ENCODE assay signal across 23 mouse cellular contexts in genomic region chr14:105576266-105576665, GRCm38 (mm10).
DNase-seq lines count a peak whose midpoint lies in the region; ATAC-seq lines count a peak whose summit lies in the region.
"Had no signal": no experiment of that assay in that cellular context is flagged by ENCODE, and none has a peak within 500 bp of the region (broad histone marks: within the 10 kb centered on the region; RNA-seq: fewer than 3 reads in every experiment).

No protein-coding gene starts in this region.

- peaks cover 25% of the 10 kb centered on the region for H3K4me1 ChIP-seq in embryonic facial prominence, embryonic 10.5 days
- H3K4me1 ChIP-seq in limb, embryonic 10.5 days = peaks cover 50% of the 10 kb centered on the region
- H3K4me1 ChIP-seq: hindbrain, embryonic 15.5 days had no signal

- DNase-seq in embryo, embryonic 10.5 days (ENCODE audit: low spot score) = peak; percentile 51
- DNase-seq in embryonic facial prominence, embryonic 10.5 days (ENCODE audit: low spot score) = peak; percentile 45
- DNase-seq in limb, embryonic 10.5 days (ENCODE audit: low spot score) = peak; percentile 46
- DNase-seq in MN1 (ENCODE audit: low spot score) = no peak
- DNase-seq in layer of hippocampus, adult 9-11 months = no peak
- no peak for DNase-seq in kidney, postnatal 25 days
- DNase-seq: B cell, adult 2 months; cerebellum, adult 11 months; cerebellum, adult 8-10 months; cerebellum, postnatal 10 days; cerebellum, postnatal 36 days; gastrocnemius, adult 2 months; gastrocnemius, postnatal 14 days; heart, adult 11 months had no signal

- no peaks in the 10 kb centered on the region for H3K36me3 ChIP-seq in embryonic facial prominence, embryonic 10.5 days (replicated peaks)
- H3K36me3 ChIP-seq in limb, embryonic 10.5 days = no peaks in the 10 kb centered on the region
- H3K36me3 ChIP-seq: embryonic facial prominence, embryonic 13.5 days; forebrain, embryonic 12.5 days; forebrain, embryonic 15.5 days; G1E; hindbrain, embryonic 12.5 days; hindbrain, embryonic 15.5 days had no signal

- ATAC-seq in megakaryocyte-erythroid progenitor cell, adult 5-6 weeks (replicated peaks; ENCODE audit: low FRiP score, low TSS enrichment, poor library complexity, severe bottlenecking) = no peak
- ATAC-seq: forebrain, embryonic 15.5 days had no signal

- no peak overlapping the region for H3K4me3 ChIP-seq in embryonic facial prominence, embryonic 10.5 days
- no peak overlapping the region for H3K4me3 ChIP-seq in limb, embryonic 10.5 days
- H3K4me3 ChIP-seq: embryonic facial prominence, embryonic 13.5 days; erythroblast, embryonic 14.5 days; forebrain, embryonic 12.5 days; forebrain, embryonic 15.5 days; gastrocnemius, adult 2 months; hindbrain, embryonic 12.5 days; hindbrain, embryonic 15.5 days had no signal

- H3K27me3 ChIP-seq in embryonic facial prominence, embryonic 10.5 days (replicated peaks; ENCODE audit: low read depth, poor library complexity, severe bottlenecking) = no peaks in the 10 kb centered on the region
- H3K27me3 ChIP-seq in limb, embryonic 10.5 days (ENCODE audit: low read depth, poor library complexity, severe bottlenecking) = no peaks in the 10 kb centered on the region
- H3K27me3 ChIP-seq: CH12.LX; forebrain, embryonic 12.5 days; forebrain, embryonic 15.5 days; hindbrain, embryonic 12.5 days; hindbrain, embryonic 15.5 days had no signal

- H3K9me3 ChIP-seq in embryonic facial prominence, embryonic 10.5 days = no peaks in the 10 kb centered on the region
- H3K9me3 ChIP-seq in limb, embryonic 10.5 days (replicated peaks) = no peaks in the 10 kb centered on the region
- H3K9me3 ChIP-seq: embryonic facial prominence, embryonic 13.5 days; forebrain, embryonic 12.5 days; forebrain, embryonic 15.5 days; hindbrain, embryonic 12.5 days; hindbrain, embryonic 15.5 days had no signal

- no peak overlapping the region for H3K27ac ChIP-seq in embryonic facial prominence, embryonic 10.5 days (replicated peaks)
- peak overlapping the region; percentile 50; the same call in 1 of the 2 replicates for H3K27ac ChIP-seq in limb, embryonic 10.5 days
- H3K27ac ChIP-seq: embryonic facial prominence, embryonic 13.5 days; forebrain, embryonic 12.5 days; forebrain, embryonic 15.5 days; gastrocnemius, adult 2 months; hindbrain, embryonic 12.5 days; hindbrain, embryonic 15.5 days had no signal

- 37% methylated on average over 4 of the region's 4 CpGs for WGBS in embryonic facial prominence, embryonic 10.5 days
- 26% methylated on average over 4 of the region's 4 CpGs for WGBS in limb, embryonic 10.5 days

Comparison
In these comparisons a context has a peak if more than half of its experiments do, and no peak if none do; other contexts are left out.
1. DNase-seq: peak in embryo, embryonic 10.5 days (single experiment), embryonic facial prominence, embryonic 10.5 days (single experiment) and limb, embryonic 10.5 days (single experiment); none in MN1 (single experiment), layer of hippocampus, adult 9-11 months (single experiment) and kidney, postnatal 25 days (0 of 2).